Mouse (Mus musculus): ENCODE data around the gene Fxyd4. TPM values are rescaled to one million over a fixed set of nuclear protein-coding genes. Genes with fewer than 3 reads are reported as not detected.

Fxyd4 gene
- polyA plus RNA-seq (2012; rRNA removed; ENCODE audit: low replicate concordance): not detected in 2 replicates

DNA sequence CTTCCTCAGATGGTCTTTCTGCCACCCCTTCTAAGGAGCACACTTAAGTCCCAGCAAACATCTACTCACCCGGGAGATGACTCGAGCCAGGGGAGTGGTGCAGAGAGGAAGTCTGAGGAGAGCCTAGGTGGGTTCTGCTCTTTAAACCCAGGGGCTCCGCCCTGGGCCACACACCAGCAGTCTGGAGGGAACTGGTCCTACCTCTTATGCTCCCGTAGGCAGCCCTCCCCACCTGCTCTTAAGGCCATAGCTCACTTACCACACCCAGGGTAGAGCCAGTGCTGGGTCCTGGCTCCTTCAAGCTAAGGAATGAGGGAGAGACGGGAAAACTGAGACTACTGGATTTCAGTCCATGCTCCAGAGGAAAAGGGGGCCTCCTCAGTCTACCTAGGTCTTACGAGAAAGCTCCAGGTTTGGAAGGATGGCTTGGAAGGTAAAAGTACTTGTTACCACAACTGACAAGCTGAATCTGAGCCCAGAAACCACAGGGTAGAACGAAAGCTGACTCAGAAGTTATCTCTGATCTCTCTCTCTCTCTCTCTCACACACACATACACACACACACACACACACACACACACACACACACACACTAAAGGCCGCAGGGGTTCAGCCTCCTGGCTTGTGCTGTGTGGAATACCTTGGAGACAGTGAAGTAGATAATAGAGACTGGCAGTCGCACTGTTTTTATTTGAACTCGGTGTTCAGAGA is at the start of gene Fxyd4:
Gene Fxyd4, minus strand, starts transcription at position 471 of the 711 bp plus-strand sequence.

GRCm38 (mm10) chr6:117900126-117901080 is 37.1 kb downstream of the Fxyd4 start, which contains the start of gene Hnrnpf:
TSS of gene Hnrnpf (plus strand) at chr6:117900324.

Other genes with a start within 250 kb of the Fxyd4 start
- 8.5 and 10.1 TPM in 2 replicates for gene Zfp637, start 96.5 kb downstream of the Fxyd4 start, polyA plus RNA-seq (2012; rRNA removed; ENCODE audit: low replicate concordance)
- gene Zfp239, start 75.6 kb downstream of the Fxyd4 start, polyA plus RNA-seq (2012; rRNA removed; ENCODE audit: low replicate concordance): 2.6 and 3.8 TPM in 2 replicates
- 56.0 and 58.9 TPM in 2 replicates for gene Hnrnpf, start 37.4 kb downstream of the Fxyd4 start, polyA plus RNA-seq (2012; rRNA removed; ENCODE audit: low replicate concordance)
- 0.09 and 0.11 TPM in 2 replicates for gene Rasgef1a, start 73.7 kb upstream of the Fxyd4 start, polyA plus RNA-seq (2012; rRNA removed; ENCODE audit: low replicate concordance)
- gene Csgalnact2, start 201.4 kb upstream of the Fxyd4 start, polyA plus RNA-seq (2012; rRNA removed; ENCODE audit: low replicate concordance): 0.14 and 0.23 TPM in 2 replicates

Measured in duodenum, adult 2 months (tissue).